Mouse (Mus musculus) liver, embryonic 12.5 days (tissue): ENCODE results near the gene Ptprg. TPM values are rescaled to one million over a fixed set of nuclear protein-coding genes. Genes with fewer than 3 reads are reported as not detected.

Experiments
- ATAC-seq: fragments of 200-750 bp; cut with Nextera tagmentation; 2 replicates; pipeline ENCODE4 v1.8.0; 2017; ENCODE audit warnings: moderate number of reproducible peaks, mild to moderate bottlenecking, moderate library complexity
- H3K27ac ChIP-seq: fragments of 300-500 bp; sonication (generic); 2 replicates; pipeline ENCODE4 v1.5.1; 2016; ENCODE audit warnings: mild to moderate bottlenecking
- H3K27me3 ChIP-seq: fragments of 300-500 bp; sonication (generic); replicated peaks from 2 replicates; pipeline ENCODE4 v1.6.1; 2016; ENCODE audit warnings: mild to moderate bottlenecking, moderate library complexity
- H3K36me3 ChIP-seq: fragments of 300-500 bp; sonication (generic); 2 replicates; pipeline ENCODE4 v1.6.1; 2016; ENCODE audit warnings: mild to moderate bottlenecking, moderate library complexity
- H3K4me1 ChIP-seq: fragments of 300-500 bp; sonication (generic); 2 replicates; pipeline ENCODE4 v1.6.1; 2016
- H3K4me2 ChIP-seq: fragments of 300-500 bp; sonication (generic); 2 replicates; pipeline ENCODE4 v1.6.1; 2016; ENCODE audit warnings: mild to moderate bottlenecking, moderate library complexity
- H3K4me3 ChIP-seq: fragments of 300-500 bp; sonication (generic); 2 replicates; pipeline ENCODE4 v1.5.1; 2016; ENCODE audit warnings: mild to moderate bottlenecking, moderate library complexity
- H3K9ac ChIP-seq: fragments of 300-500 bp; sonication (generic); 2 replicates; pipeline ENCODE4 v1.6.1; 2016; ENCODE audit warnings: mild to moderate bottlenecking, moderate library complexity
- H3K9me3 ChIP-seq: fragments of 300-500 bp; sonication (generic); replicated peaks from 2 replicates; pipeline ENCODE4 v1.6.1; 2016; ENCODE audit warnings: mild to moderate bottlenecking, moderate library complexity
- WGBS: fragments of 180-500 bp; shearing (Covaris S2); methylation state at CpG from one replicate; pipeline ENCODE4 v1.1.7; 2016; ENCODE audit not compliant: insufficient replicate concordance; 5-methylcytosine and 5-hydroxymethylcytosine counted together
- polyA plus RNA-seq: library from polyadenylated mRNA; unstranded; fragments of >200 nt; fragmentation: Nextera tagmentation; extraction: Ambion mirVana; gene quantifications from 2 replicates; pipeline ENCODE4 v1.2.1, GENCODE M21; 2016

Ptprg gene
- polyA plus RNA-seq, 1 experiment from 2014 or later: 4.8 TPM

GRCm38 (mm10) chr14:11594336-11594735 is 41.0 kb downstream of the Ptprg start:
- Histone ChIP-seq H3K4me3 (no peak overlapping the region), H3K9ac (no peak overlapping the region), H3K9me3 (no peaks in the 10 kb centered on the region), H3K36me3 (no peaks in the 10 kb centered on the region), H3K4me1 (no peaks in the 10 kb centered on the region), H3K27ac (no peak overlapping the region), H3K4me2 (no peak overlapping the region), H3K27me3 (no peaks in the 10 kb centered on the region)
- ATAC-seq: no peak
- WGBS: 67% methylated on average over 5 of the region's 5 CpGs

GRCm38 (mm10) chr14:11604133-11604865 is 51.0 kb downstream of the Ptprg start:
- no peak for ATAC-seq
- WGBS: 55% methylated on average over 8 of the region's 8 CpGs
- Histone ChIP-seq H3K9ac (no peak overlapping the region), H3K36me3 (no peaks in the 10 kb centered on the region), H3K9me3 (no peaks in the 10 kb centered on the region), H3K4me2 (no peak overlapping the region), H3K4me3 (no peak overlapping the region), H3K27me3 (no peaks in the 10 kb centered on the region), H3K4me1 (no peaks in the 10 kb centered on the region), H3K27ac (no peak overlapping the region)

- Histone ChIP-seq H3K9me3 (no peaks in the 10 kb centered on the region), H3K4me1 (no peaks in the 10 kb centered on the region), H3K4me3 (no peak overlapping the region), H3K9ac (no peak overlapping the region), H3K4me2 (no peak overlapping the region), H3K27ac (no peak overlapping the region), H3K36me3 (no peaks in the 10 kb centered on the region), H3K27me3 (no peaks in the 10 kb centered on the region)
- WGBS: 46% methylated on average over 8 of the region's 8 CpGs
- no peak for ATAC-seq
Observed at GRCm38 (mm10) chr14:11608366-11608765, 55.0 kb downstream of the Ptprg start.

GRCm38 (mm10) chr14:11609857-11610582 is 56.7 kb downstream of the Ptprg start:
- H3K9me3 ChIP-seq: no peaks in the 10 kb centered on the region
- no peak overlapping the region for H3K4me3 ChIP-seq
- H3K9ac ChIP-seq: no peak overlapping the region
- H3K36me3 ChIP-seq: no peaks in the 10 kb centered on the region
- H3K27ac ChIP-seq: no peak overlapping the region
- ATAC-seq: no peak
- H3K4me1 ChIP-seq: no peaks in the 10 kb centered on the region
- 69% methylated on average over 7 of the region's 7 CpGs for WGBS
- H3K4me2 ChIP-seq: no peak overlapping the region
- no peaks in the 10 kb centered on the region for H3K27me3 ChIP-seq

GRCm38 (mm10) chr14:11612426-11612825 is 59.1 kb downstream of the Ptprg start:
- no peak overlapping the region for H3K27ac ChIP-seq
- H3K4me1 ChIP-seq: no peaks in the 10 kb centered on the region; the same call in 1 of the 2 replicates
- 75% methylated on average over 5 of the region's 5 CpGs for whole genome bisulfite sequencing
- no peak overlapping the region for H3K4me2 ChIP-seq
- ATAC-seq: no peak
- H3K9me3 ChIP-seq: no peaks in the 10 kb centered on the region
- no peak overlapping the region for H3K4me3 ChIP-seq
- no peak overlapping the region for H3K9ac ChIP-seq
- no peaks in the 10 kb centered on the region for H3K36me3 ChIP-seq
- H3K27me3 ChIP-seq: no peaks in the 10 kb centered on the region

GRCm38 (mm10) chr14:11613146-11613545 is 59.8 kb downstream of the Ptprg start:
- H3K36me3 ChIP-seq: no peaks in the 10 kb centered on the region
- H3K27ac ChIP-seq: no peak overlapping the region
- no peak overlapping the region for H3K4me2 ChIP-seq
- no peaks in the 10 kb centered on the region for H3K27me3 ChIP-seq
- H3K4me1 ChIP-seq: no peaks in the 10 kb centered on the region; the same call in 1 of the 2 replicates
- WGBS: 68% methylated on average over 3 of the region's 3 CpGs
- ATAC-seq: no peak
- no peak overlapping the region for H3K4me3 ChIP-seq
- H3K9me3 ChIP-seq: no peaks in the 10 kb centered on the region
- H3K9ac ChIP-seq: no peak overlapping the region

GRCm38 (mm10) chr14:11615697-11616096 is 62.4 kb downstream of the Ptprg start:
- Histone ChIP-seq H3K9me3 (no peaks in the 10 kb centered on the region), H3K36me3 (no peaks in the 10 kb centered on the region), H3K27ac (no peak overlapping the region), H3K9ac (no peak overlapping the region), H3K4me3 (no peak overlapping the region), H3K4me2 (no peak overlapping the region), H3K4me1 (no peaks in the 10 kb centered on the region; the same call in none of the 2 replicates), H3K27me3 (no peaks in the 10 kb centered on the region)
- no peak for ATAC-seq
- WGBS: 76% methylated on average over 3 of the region's 3 CpGs

- Histone ChIP-seq H3K36me3 (no peaks in the 10 kb centered on the region), H3K9me3 (no peaks in the 10 kb centered on the region), H3K9ac (no peak overlapping the region), H3K27me3 (no peaks in the 10 kb centered on the region), H3K27ac (0 out of 2 replicates have a peak overlapping the region, but pooled peaks have one; percentile 10), H3K4me1 (no peaks in the 10 kb centered on the region; the same call in none of the 2 replicates), H3K4me2 (no peak overlapping the region), H3K4me3 (no peak overlapping the region)
- WGBS: 38% methylated on average over 6 of the region's 6 CpGs
- ATAC-seq: no peak
Observed at GRCm38 (mm10) chr14:11617362-11617761, 64.0 kb downstream of the Ptprg start.

GRCm38 (mm10) chr14:11618140-11618705 is 64.9 kb downstream of the Ptprg start:
- Histone ChIP-seq H3K4me1 (no peaks in the 10 kb centered on the region; the same call in none of the 2 replicates), H3K4me3 (no peak overlapping the region), H3K4me2 (no peak overlapping the region), H3K9ac (no peak overlapping the region), H3K36me3 (no peaks in the 10 kb centered on the region), H3K27ac (no peak overlapping the region), H3K9me3 (no peaks in the 10 kb centered on the region), H3K27me3 (no peaks in the 10 kb centered on the region)
- no peak for ATAC-seq
- 79% methylated on average over 6 of the region's 6 CpGs for WGBS

- Histone ChIP-seq H3K9ac (no peak overlapping the region), H3K9me3 (no peaks in the 10 kb centered on the region), H3K27ac (no peak overlapping the region), H3K36me3 (no peaks in the 10 kb centered on the region), H3K27me3 (no peaks in the 10 kb centered on the region), H3K4me2 (no peak overlapping the region), H3K4me3 (no peak overlapping the region), H3K4me1 (no peaks in the 10 kb centered on the region; the same call in none of the 2 replicates)
- 78% methylated on average over 7 of the region's 7 CpGs for WGBS
- ATAC-seq: peak; percentile 49; the same call in 1 of the 2 replicates
Observed at GRCm38 (mm10) chr14:11619606-11620005, 66.3 kb downstream of the Ptprg start.

GRCm38 (mm10) chr14:11620314-11620713 is 67.0 kb downstream of the Ptprg start:
- Histone ChIP-seq H3K27me3 (no peaks in the 10 kb centered on the region), H3K9ac (no peak overlapping the region), H3K4me3 (no peak overlapping the region), H3K9me3 (no peaks in the 10 kb centered on the region), H3K36me3 (no peaks in the 10 kb centered on the region), H3K4me1 (no peaks in the 10 kb centered on the region; the same call in none of the 2 replicates), H3K4me2 (no peak overlapping the region), H3K27ac (no peak overlapping the region)
- no peak for ATAC-seq
- WGBS: 59% methylated on average over 6 of the region's 6 CpGs

- WGBS: 53% methylated on average over 10 of the region's 10 CpGs
- no peaks in the 10 kb centered on the region for H3K36me3 ChIP-seq
Observed at GRCm38 (mm10) chr14:11620962-11621568, 67.7 kb downstream of the Ptprg start.

More at GRCm38 (mm10) chr14:11620962-11621568, 67.7 kb downstream of the Ptprg start:
- no peak for ATAC-seq
- Histone ChIP-seq H3K9me3 (no peaks in the 10 kb centered on the region), H3K4me2 (no peak overlapping the region), H3K9ac (no peak overlapping the region), H3K27me3 (no peaks in the 10 kb centered on the region), H3K4me3 (no peak overlapping the region), H3K27ac (no peak overlapping the region), H3K4me1 (no peaks in the 10 kb centered on the region; the same call in none of the 2 replicates)
